In the genomic region with DNA sequence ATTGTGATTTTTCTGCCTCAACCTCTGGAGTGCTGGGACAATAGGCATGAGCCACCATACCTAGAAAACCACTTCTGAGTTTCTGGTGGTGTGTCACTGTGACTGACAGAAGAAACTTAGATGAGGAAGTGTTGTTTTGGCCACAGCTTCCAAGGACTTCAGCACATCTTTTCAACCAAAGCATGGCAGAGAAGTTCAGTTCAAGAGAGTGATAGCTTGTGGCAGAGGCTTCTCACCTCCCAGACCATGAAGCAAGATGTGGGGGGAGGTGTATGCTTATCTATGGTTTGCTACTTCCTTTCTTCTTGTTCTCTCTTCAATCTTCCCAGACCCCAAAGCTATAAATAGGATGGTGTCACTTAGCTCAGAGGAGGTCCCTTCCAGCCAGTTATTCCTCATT, we compare ENCODE assay signal across 26 mouse cellular contexts.
DNase-seq lines count a peak whose midpoint lies in the region; ATAC-seq lines count a peak whose summit lies in the region.
"Had no signal": no experiment of that assay in that cellular context is flagged by ENCODE, and none has a peak within 500 bp of the region (broad histone marks: within the 10 kb centered on the region; RNA-seq: fewer than 3 reads in every experiment).

No protein-coding gene starts in this region.

- DNase-seq in heart, adult 11 months: peak; percentile 49
- peak; percentile 17 for DNase-seq in thymus, postnatal 14 days
- no peak for DNase-seq in thymus, postnatal 25 days
- DNase-seq in left cerebral cortex, postnatal 10 days (ENCODE audit: extremely low spot score in 1 of 2, low spot score in 2 of 2): no peak
- no peak for DNase-seq in ovary, postnatal 36 days (ENCODE audit: low spot score)
- DNase-seq in kidney, adult 9 months: no peak
- DNase-seq: adrenal gland, postnatal 10 days; adrenal gland, postnatal 36 days; cerebellum, adult 18-20 months; cerebellum, adult 9-10 months; cerebellum, postnatal 14 days; embryo, embryonic 11 days; gastrocnemius, postnatal 25 days; heart, postnatal 10 days; heart, postnatal 36 days had no signal

- H3K27me3 ChIP-seq in heart, embryonic 12.5 days (replicated peaks): no peaks in the 10 kb centered on the region
- H3K27me3 ChIP-seq: embryonic facial prominence, embryonic 13.5 days; forebrain, embryonic 12.5 days; forebrain, embryonic 15.5 days; heart, embryonic 15.5 days had no signal

- no peak for ATAC-seq in heart, embryonic 12.5 days (ENCODE audit: insufficient number of reproducible peaks, low FRiP score)
- peak; percentile 48 to 49; a peak in 3 of 4 replicates for ATAC-seq in hematopoietic stem cell, adult 5-6 weeks (replicated peaks in 1 of 2; ENCODE audit: insufficient read depth in 1 of 2, low FRiP score in 2 of 2, low TSS enrichment in 1 of 2, low read depth in 1 of 2, poor library complexity in 2 of 2, severe bottlenecking in 2 of 2)
- ATAC-seq: CD4-positive, CD25-positive, alpha-beta regulatory T cell, adult 4 months; forebrain, embryonic 15.5 days had no signal

- H3K4me3 ChIP-seq in heart, embryonic 12.5 days: no peak overlapping the region
- H3K4me3 ChIP-seq: embryonic facial prominence, embryonic 10.5 days; embryonic facial prominence, embryonic 13.5 days; erythroblast, embryonic 14.5 days; forebrain, embryonic 12.5 days; forebrain, embryonic 15.5 days; heart, embryonic 15.5 days had no signal

- no peaks in the 10 kb centered on the region for H3K36me3 ChIP-seq in heart, embryonic 12.5 days
- H3K36me3 ChIP-seq: embryonic facial prominence, embryonic 10.5 days; embryonic facial prominence, embryonic 13.5 days; forebrain, embryonic 12.5 days; forebrain, embryonic 15.5 days; heart, embryonic 15.5 days had no signal

- no peak overlapping the region for H3K27ac ChIP-seq in heart, embryonic 12.5 days (ENCODE audit: poor library complexity, severe bottlenecking)
- H3K27ac ChIP-seq: embryonic facial prominence, embryonic 10.5 days; embryonic facial prominence, embryonic 13.5 days; forebrain, embryonic 12.5 days; forebrain, embryonic 15.5 days; heart, embryonic 15.5 days; hindbrain, embryonic 14.5 days had no signal

- intact Hi-C loops in left cerebral cortex, postnatal 10 days (cut with DNase I): no loop called here

- no peaks in the 10 kb centered on the region for H3K9me3 ChIP-seq in heart, embryonic 12.5 days (replicated peaks)
- H3K9me3 ChIP-seq: embryonic facial prominence, embryonic 10.5 days; embryonic facial prominence, embryonic 13.5 days; forebrain, embryonic 12.5 days; forebrain, embryonic 15.5 days; heart, embryonic 15.5 days had no signal

- H3K4me2 ChIP-seq in heart, embryonic 12.5 days: no peak overlapping the region
- H3K4me2 ChIP-seq: embryonic facial prominence, embryonic 13.5 days; forebrain, embryonic 12.5 days; forebrain, embryonic 15.5 days; heart, embryonic 11.5 days; heart, embryonic 15.5 days; hindbrain, embryonic 14.5 days had no signal

- no peak overlapping the region for H3K9ac ChIP-seq in heart, embryonic 12.5 days
- H3K9ac ChIP-seq: embryonic facial prominence, embryonic 13.5 days; forebrain, embryonic 12.5 days; forebrain, embryonic 15.5 days; heart, embryonic 15.5 days; hindbrain, embryonic 14.5 days had no signal

- H3K4me1 ChIP-seq in heart, embryonic 12.5 days (replicated peaks): 0 out of 2 replicates have a peak, but pooled peaks cover 4% of the 10 kb centered on the region
- H3K4me1 ChIP-seq: embryonic facial prominence, embryonic 10.5 days; embryonic facial prominence, embryonic 13.5 days; forebrain, embryonic 12.5 days; forebrain, embryonic 15.5 days; heart, embryonic 15.5 days had no signal

Comparison
In these comparisons a context has a peak if more than half of its experiments do, and no peak if none do; other contexts are left out.
1. DNase-seq: peak in heart, adult 11 months (single experiment) and thymus, postnatal 14 days (single experiment); none in thymus, postnatal 25 days (single experiment), left cerebral cortex, postnatal 10 days (0 of 2), ovary, postnatal 36 days (single experiment) and kidney, adult 9 months (single experiment).